Mouse (Mus musculus) 3134 (cell line): Measurements from ENCODE around the gene Cdkal1.

ENCODE experiments used
- DNase-seq: peaks from one replicate; pipeline ENCODE4 v3.0.0-alpha.2; 2011; ENCODE audit warnings: low spot score; ENCODE audit not compliant: insufficient read length; ENCODE audit errors: extremely low read depth

The Cdkal1 gene

DNA sequence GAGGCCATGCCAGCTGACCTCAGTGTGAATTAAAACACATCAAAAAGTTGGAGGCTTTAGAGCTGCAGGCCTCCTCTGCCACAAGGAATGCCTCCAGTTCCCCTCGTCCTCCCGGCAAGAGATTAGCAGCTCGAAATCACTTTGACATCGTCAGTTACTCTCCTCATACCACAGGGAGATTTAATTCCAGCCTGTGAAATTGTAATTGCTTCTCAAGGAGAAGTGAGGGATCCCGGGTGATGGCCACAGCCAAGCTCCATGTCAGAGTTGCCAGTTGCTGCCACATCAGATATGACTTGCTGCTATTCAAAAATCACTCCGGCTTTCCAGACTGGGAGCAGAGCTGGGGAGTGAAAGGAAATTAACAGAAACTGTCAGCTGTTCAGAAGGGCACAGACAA, 548.1 kb downstream of the Cdkal1 start:
- DNase-seq: no peak

DNA sequence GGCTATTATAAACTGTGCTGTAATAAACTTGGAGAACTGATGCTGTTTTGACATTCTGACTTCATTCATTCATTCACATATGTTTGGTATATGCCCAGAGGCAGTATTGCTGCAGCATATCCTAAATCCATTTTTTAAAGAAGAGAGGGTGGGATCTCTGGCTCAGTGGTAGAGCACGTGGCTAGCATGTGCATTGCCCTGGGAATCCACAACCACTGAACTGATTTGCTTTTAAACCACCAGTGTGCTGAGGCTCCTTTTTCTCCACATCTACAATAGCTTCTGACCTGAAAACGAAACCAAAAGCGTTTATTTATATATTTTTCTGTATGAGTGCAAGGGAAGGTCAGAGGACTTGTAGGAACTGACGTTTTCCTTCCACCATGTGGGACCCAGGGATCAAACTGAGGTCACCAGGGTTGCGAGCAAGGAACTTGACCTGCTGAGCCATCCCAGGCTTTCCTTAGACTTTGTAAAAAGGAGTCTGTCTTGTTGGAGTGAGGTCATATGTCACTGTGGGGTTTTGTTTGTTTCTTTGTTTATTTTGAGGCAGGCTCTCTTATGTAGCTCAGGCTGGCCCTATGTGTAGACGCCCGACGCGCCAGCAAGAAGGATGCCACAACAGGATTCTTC, 562.8 kb downstream of the Cdkal1 start:
- DNase-seq: peak; percentile 2

DNA sequence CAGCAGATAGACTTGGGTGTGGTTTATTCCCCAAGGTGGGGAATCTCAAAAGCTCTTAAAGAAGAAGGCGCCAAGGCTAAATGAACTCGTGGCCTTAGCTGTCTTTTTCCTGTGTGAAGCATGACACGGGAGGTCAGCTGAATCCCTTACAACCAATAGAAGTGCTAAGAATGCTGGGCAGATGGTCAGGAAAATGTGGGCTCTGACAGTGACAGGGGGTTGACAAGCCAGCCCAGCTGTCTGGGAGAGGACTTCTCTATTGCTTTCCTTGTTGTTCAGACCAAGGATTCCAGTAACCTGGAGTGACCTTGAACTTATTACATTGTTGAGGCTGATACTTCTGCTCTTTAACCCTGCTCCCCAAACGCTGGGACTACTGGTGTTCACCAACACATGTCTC, 564.9 kb downstream of the Cdkal1 start:
- DNase-seq: no peak

- DNase-seq: no peak
These were observed 570.4 kb downstream of the Cdkal1 start for GRCm38 (mm10) chr13:29285058-29285457.

GRCm38 (mm10) chr13:29281556-29281955, 573.9 kb downstream of the Cdkal1 start:
- DNase-seq: no peak

DNA sequence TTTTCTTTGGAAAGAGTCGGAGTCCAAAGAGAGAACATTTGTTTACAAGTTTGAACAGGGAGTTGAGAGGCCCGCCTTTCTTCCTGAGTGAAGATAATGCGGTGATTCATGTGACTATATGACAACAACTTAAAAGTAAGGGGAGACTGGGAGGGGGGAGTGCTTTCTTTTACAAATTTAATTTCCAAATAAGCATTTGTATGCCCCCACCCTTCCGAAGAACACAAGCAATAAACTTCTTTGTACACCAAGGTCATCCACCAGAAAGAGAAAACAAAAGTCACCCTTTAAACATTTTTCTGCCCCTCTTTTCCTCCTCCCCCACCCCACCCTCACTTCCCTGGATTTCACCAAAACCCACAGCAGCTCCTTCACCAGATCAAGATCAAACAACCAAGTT, 577.3 kb downstream of the Cdkal1 start:
- DNase-seq: no peak

DNA sequence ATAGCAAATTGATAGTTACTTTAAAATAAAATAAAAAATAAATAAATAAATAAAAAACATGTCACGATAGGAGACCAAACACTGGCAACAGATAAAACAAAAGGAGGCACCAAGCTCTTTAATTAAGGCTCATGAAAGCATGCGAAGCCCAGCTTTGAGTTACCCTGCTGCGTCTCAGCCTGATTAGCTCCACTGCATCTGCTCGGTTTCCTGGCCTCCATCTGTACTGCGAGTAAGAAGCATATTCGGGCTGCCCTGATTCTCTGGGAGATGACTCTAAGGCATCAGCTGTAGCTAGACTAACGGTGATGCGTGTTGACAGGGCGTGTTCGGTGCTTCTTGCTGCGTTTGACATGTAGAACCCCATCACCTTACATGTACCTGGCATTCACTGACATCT, 581.2 kb downstream of the Cdkal1 start:
- DNase-seq: no peak

GRCm38 (mm10) chr13:29273693-29274221, 581.7 kb downstream of the Cdkal1 start:
- no peak for DNase-seq

DNA sequence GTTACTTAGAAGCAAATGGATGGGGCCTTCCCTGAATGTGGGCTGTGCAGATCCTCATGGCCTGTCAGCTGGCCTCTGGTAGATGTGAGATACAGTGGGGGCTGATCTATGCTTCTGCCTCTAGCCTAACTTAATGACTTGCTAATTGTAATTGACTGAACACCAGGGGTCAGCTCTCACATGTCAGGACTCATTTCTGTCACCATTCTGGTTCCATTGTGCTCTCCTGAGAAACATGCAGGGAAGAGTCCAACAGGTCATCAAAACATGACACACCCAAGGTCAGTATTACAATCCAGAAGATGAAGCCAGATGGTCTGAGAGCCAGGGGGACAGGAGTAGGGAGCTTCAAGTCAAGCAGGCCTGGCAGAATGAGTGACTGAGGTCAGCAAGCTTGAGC, 584.0 kb downstream of the Cdkal1 start:
- DNase-seq: no peak

- no peak for DNase-seq
These were observed 591.3 kb downstream of the Cdkal1 start for GRCm38 (mm10) chr13:29264015-29264711.

- no peak for DNase-seq
These were observed 593.3 kb downstream of the Cdkal1 start for GRCm38 (mm10) chr13:29262164-29262563.

DNA sequence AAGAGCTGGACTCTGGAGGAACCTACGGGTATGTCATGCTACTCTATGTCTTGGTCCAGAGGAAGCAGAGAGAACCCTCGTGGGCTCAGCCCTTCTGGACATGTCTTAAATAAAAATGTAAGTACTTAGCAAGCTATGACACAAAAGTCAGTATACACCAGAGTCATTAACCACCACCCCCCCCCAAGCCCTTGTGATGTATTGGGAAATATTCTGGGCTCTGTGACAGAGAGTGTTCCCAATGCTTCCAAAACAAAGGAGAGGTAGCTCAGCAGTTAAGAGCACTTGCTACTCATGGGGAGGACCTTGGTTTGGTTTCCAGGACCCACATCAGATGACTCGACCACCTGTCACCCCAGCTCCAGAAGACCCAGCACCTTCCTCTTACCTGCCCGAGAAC, 606.9 kb downstream of the Cdkal1 start:
- no peak for DNase-seq

GRCm38 (mm10) chr13:29247800-29248199, 607.7 kb downstream of the Cdkal1 start:
- DNase-seq: no peak

- no peak for DNase-seq
These were observed 620.4 kb downstream of the Cdkal1 start for GRCm38 (mm10) chr13:29235065-29235464.

GRCm38 (mm10) chr13:29234442-29234841, 621.0 kb downstream of the Cdkal1 start:
- DNase-seq: no peak

GRCm38 (mm10) chr13:29233970-29234369, 621.5 kb downstream of the Cdkal1 start:
- DNase-seq: no peak

GRCm38 (mm10) chr13:29232681-29233080, 622.8 kb downstream of the Cdkal1 start:
- no peak for DNase-seq

GRCm38 (mm10) chr13:29224815-29225214, 630.7 kb downstream of the Cdkal1 start:
- DNase-seq: no peak

DNA sequence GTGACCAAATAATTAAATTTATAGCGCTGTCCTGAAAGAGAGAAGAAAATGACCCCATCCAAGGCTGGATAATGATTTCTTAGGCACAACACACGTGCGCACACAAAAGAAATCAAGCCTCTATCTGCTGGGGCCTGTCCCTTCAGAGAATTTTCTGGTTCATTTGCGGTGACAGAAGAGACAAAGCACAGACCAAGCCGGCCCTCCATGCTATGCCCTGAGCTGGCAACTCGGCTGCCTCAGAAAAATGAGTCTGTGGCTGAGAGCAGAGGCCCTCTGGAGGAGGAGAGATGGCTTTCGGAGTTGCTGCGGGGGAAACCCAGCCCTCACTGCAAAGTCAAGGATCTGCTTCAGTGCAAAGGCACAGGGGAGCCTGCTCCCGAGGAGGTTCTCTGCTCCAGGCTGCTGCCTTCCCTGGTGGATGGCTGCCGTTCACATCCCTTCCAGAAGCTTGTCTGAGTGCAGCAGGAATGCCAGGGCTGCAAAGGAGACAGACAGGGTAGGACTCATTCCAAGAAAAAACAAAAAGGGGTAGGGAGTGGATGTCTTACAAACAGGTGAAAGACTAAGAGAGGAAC, 633.1 kb downstream of the Cdkal1 start:
- DNase-seq: no peak

GRCm38 (mm10) chr13:29221646-29222045, 633.8 kb downstream of the Cdkal1 start:
- no peak for DNase-seq

DNA sequence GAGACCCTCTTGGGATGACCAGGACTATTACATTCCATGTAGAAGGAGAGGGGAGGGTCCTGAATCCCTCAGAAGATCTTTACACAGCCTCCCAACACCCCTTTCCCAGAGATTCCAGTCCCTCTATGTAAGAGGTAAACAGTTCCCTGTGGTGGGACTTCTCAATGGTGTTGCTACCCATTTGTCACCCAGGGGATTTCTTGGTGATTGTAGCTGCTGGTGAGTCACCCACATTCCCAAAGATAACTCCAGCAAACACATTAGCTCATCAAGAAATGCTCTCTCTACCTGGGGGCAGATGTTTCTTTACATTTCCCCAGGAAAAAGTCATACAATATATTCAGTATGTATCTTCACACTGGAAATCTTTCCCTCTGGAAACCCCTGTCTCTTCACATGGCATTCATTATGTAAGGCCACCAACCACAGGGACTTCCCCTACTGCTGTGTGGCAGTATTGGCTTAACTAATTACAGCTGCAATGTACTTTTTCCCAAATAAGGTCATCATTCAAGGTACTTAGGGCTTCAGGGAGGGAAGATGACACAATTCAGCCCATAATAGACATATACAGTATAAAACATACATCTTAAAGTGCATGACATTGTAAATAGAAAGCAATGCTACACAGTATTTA, 636.8 kb downstream of the Cdkal1 start:
- no peak for DNase-seq
